ENCODE assay signal across 20 mouse cellular contexts in the genomic region with DNA sequence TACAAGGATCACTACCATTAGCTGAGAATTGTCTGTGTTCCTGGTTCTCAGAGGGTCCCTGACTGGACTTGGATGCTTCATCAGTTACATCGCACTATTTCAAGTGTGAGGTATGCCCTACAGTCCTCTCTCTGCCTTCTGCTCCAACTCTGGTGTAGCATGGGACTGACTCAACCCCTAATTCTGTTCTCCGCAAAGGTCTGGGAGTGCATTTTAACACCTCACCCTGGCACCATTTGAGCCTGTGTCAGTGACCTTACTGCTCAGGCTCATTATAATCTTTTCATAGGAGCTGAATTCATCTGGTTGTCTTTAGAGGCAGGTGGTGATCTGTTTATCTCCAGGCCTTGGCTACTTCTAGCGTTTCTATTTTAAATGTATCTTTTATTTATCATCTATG.
DNase-seq lines count a peak whose midpoint lies in the region; ATAC-seq and TF ChIP-seq lines count a peak whose summit lies in the region.
"Had no signal": no experiment of that assay in that cellular context is flagged by ENCODE, and none has a peak within 500 bp of the region (broad histone marks: within the 10 kb centered on the region; RNA-seq: fewer than 3 reads in every experiment).

No protein-coding gene starts in this region.

- peaks cover 18% of the 10 kb centered on the region for H3K36me3 ChIP-seq in heart, adult 2 months (ENCODE audit: control insufficient read depth, insufficient read depth, low read length)
- H3K36me3 ChIP-seq in heart, embryonic 15.5 days, result no peaks in the 10 kb centered on the region
- H3K36me3 ChIP-seq in lung, embryonic 16.5 days (ENCODE audit: control insufficient read depth, insufficient read depth, low read length), result no peaks in the 10 kb centered on the region
- H3K36me3 ChIP-seq: embryonic facial prominence, embryonic 10.5 days; hindbrain, embryonic 15.5 days had no signal

- H3K27me3 ChIP-seq in heart, adult 2 months (ENCODE audit: control insufficient read depth, insufficient read depth, low read length), result no peaks in the 10 kb centered on the region
- no peaks in the 10 kb centered on the region for H3K27me3 ChIP-seq in heart, embryonic 15.5 days
- no peaks in the 10 kb centered on the region for H3K27me3 ChIP-seq in lung, embryonic 16.5 days (ENCODE audit: control insufficient read depth, insufficient read depth, low read depth, low read length)
- H3K27me3 ChIP-seq: CH12.LX; forebrain, embryonic 13.5 days; hindbrain, embryonic 15.5 days had no signal

- peaks cover 17% of the 10 kb centered on the region for H3K4me1 ChIP-seq in heart, adult 2 months (ENCODE audit: control insufficient read depth, insufficient read depth, low read length)
- H3K4me1 ChIP-seq in heart, embryonic 15.5 days (replicated peaks), result peaks cover 34% of the 10 kb centered on the region
- H3K4me1 ChIP-seq in lung, embryonic 16.5 days (replicated peaks; ENCODE audit: control insufficient read depth, insufficient read depth, low read length), result peaks cover 29% of the 10 kb centered on the region

- intact Hi-C loops in heart, adult 2 months (cut with DNase I), result no loop called here

- no peak for DNase-seq in heart, adult 2 months
- no peak for DNase-seq in heart, adult 18-20 months
- no peak for DNase-seq in heart, postnatal 4 days
- DNase-seq in lung, postnatal 4 days, result no peak
- DNase-seq in embryo, embryonic 10 days (ENCODE audit: low spot score), result no peak
- DNase-seq: adrenal gland, adult 2 months; adrenal gland, postnatal 25 days; cerebellum, adult 18-20 months; cerebellum, adult 9-11 months; cerebellum, postnatal 36 days; forebrain, postnatal 0 days; gastrocnemius, postnatal 36 days; kidney, adult 2 months had no signal

- ATAC-seq in heart, embryonic 15.5 days (replicated peaks; ENCODE audit: insufficient number of reproducible peaks, insufficient read depth, low FRiP score, low read depth), result no peak
- ATAC-seq in lung, embryonic 16.5 days (ENCODE audit: low read depth), result no peak
- ATAC-seq: forebrain, embryonic 13.5 days; forebrain, postnatal 0 days; intestine, embryonic 16.5 days had no signal

- TF ChIP-seq POLR2A in heart, adult 2 months (IDR thresholded peaks at IDR 0.05; ENCODE audit: insufficient read depth, low read depth, low read length), result no peak

- no peak for TF ChIP-seq EP300 in heart, adult 2 months (IDR thresholded peaks at IDR 0.05; ENCODE audit: insufficient read depth, low read depth, low read length)

- no peaks in the 10 kb centered on the region for H3K79me2 ChIP-seq in heart, adult 2 months (replicated peaks; ENCODE audit: control insufficient read depth, insufficient read depth, low read length)

- no peak overlapping the region for H3K4me3 ChIP-seq in heart, adult 2 months
- no peak overlapping the region for H3K4me3 ChIP-seq in heart, embryonic 15.5 days
- H3K4me3 ChIP-seq in lung, embryonic 16.5 days (ENCODE audit: low read length), result no peak overlapping the region
- H3K4me3 ChIP-seq: embryonic facial prominence, embryonic 10.5 days; forebrain, embryonic 13.5 days; hindbrain, embryonic 15.5 days had no signal

- no peak overlapping the region for H3K4me2 ChIP-seq in heart, embryonic 15.5 days
- no peak overlapping the region for H3K4me2 ChIP-seq in lung, embryonic 16.5 days (ENCODE audit: low read depth, low read length)
- H3K4me2 ChIP-seq: forebrain, embryonic 13.5 days; hindbrain, embryonic 15.5 days had no signal

- no peaks in the 10 kb centered on the region for H3K9me3 ChIP-seq in heart, embryonic 15.5 days (replicated peaks)
- no peaks in the 10 kb centered on the region for H3K9me3 ChIP-seq in lung, embryonic 16.5 days (ENCODE audit: control insufficient read depth, low read length)
- H3K9me3 ChIP-seq: forebrain, embryonic 13.5 days; hindbrain, embryonic 15.5 days had no signal

- H3K9ac ChIP-seq in heart, adult 2 months (ENCODE audit: low read depth, low read length), result no peak overlapping the region
- H3K9ac ChIP-seq in heart, embryonic 15.5 days, result no peak overlapping the region
- H3K9ac ChIP-seq in lung, embryonic 16.5 days (ENCODE audit: low read length), result no peak overlapping the region
- H3K9ac ChIP-seq: forebrain, embryonic 13.5 days; forebrain, postnatal 0 days; hindbrain, embryonic 15.5 days had no signal

- WGBS in heart, adult 2 months, result 54% methylated on average over 3 of the region's 3 CpGs
- 48% methylated on average over 3 of the region's 3 CpGs for WGBS in heart, embryonic 15.5 days
- 83% methylated on average over 3 of the region's 3 CpGs for WGBS in lung, embryonic 16.5 days

- H3K27ac ChIP-seq in heart, adult 2 months, result peak overlapping the region; percentile 57
- H3K27ac ChIP-seq in heart, embryonic 15.5 days, result peak overlapping the region; percentile 48
- H3K27ac ChIP-seq in lung, embryonic 16.5 days (ENCODE audit: low read length), result peak overlapping the region; percentile 38; the same call in 1 of the 2 replicates
- H3K27ac ChIP-seq: embryonic facial prominence, embryonic 10.5 days; forebrain, embryonic 13.5 days; hindbrain, embryonic 15.5 days had no signal

- no peak for TF ChIP-seq CTCF in heart, adult 2 months (IDR thresholded peaks at IDR 0.05)
